Mouse (Mus musculus): ENCODE results near the gene Iqcf1. TPM values are rescaled to one million over a fixed set of nuclear protein-coding genes. Genes with fewer than 3 reads are reported as not detected.

Gene Iqcf1
- not detected in 2 replicates for polyA plus RNA-seq (2012; rRNA removed)

GRCm38 (mm10) chr9:106499667-106500066 lies at the start of gene Iqcf1:
TSS of gene Iqcf1 (plus strand) at chr9:106499967.
- no peak for DNase-seq (ENCODE audit: low spot score)

DNA sequence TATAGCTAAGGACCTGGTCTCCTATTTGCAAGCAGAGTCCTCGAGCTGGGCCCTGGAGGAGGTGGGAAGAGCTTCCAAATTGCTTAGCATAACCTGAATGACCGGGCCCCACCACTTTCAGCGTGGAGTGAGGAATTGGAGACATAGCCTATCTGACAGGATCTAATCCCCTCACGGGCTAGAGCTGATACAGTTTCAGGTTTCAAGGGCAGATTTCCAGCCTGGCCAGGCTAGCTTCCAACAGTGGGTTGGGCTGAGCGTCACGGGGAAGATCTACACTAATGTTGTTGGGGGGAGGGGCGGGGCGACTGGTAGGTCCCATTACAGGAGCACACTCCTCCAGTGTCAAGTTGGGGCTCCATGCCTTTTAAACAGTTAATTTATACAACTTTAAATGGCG lies 49.1 kb upstream of the Iqcf1 start:
- no peak for DNase-seq (ENCODE audit: low spot score)

DNA sequence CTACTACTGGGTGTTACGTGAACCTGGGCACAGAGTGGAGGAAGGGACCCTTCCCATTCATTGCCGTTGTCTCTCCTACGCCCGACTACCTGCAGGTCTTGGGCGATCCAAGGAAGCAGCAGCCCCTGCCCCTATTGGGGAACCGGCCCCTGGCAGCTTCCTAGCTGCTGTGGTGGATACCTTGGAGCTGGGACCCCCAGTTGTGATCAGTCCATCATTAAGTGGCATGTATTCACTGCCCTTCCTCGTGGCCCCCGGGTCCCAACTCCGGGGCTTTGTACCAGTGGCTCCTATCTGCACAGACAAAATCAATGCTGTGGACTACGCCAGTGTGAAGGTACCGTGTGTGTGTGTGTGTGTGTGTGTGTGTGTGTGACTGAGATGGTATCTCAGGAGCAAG lies 48.5 kb upstream of the Iqcf1 start:
- DNase-seq (ENCODE audit: low spot score) = no peak

DNA sequence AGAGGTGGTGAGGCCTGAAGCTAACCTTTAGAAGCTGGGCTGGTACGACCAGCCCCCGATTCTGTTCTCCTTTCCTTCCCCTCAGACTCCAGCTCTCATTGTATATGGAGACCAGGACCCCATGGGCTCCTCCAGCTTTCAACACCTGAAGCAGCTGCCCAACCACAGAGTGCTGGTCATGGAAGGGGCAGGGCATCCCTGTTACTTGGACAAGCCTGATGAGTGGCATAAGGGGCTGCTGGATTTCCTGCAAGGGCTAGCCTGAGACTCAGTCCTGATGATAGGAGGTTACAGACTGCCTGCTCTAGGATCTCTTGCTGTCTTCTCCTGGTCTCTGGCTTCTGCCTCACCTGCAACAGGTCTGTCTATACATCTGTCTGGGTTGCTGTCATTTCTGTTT lies 47.9 kb upstream of the Iqcf1 start:
- no peak for DNase-seq (ENCODE audit: low spot score)

- DNase-seq (ENCODE audit: low spot score) = no peak
Measured at GRCm38 (mm10) chr9:106452351-106452750, 47.4 kb upstream of the Iqcf1 start.

DNA sequence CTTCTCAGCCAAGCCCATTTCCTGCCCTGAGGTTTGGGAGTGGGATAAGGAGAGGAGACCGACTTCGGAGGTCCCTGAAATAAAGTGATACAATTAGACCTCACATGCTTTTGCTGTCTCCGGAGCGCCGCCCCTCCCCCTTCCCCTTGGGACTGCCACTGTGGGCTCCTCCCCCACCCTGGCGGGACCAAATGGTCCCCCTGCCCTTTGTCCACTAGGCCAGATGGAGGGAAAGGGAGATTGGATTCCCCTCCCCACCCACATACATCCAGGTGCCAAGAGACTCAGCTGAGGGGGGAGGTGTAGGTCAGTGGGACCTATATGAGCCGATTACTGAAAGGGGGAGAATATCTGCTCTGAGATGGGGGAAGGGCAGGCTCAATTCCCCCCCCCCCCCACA lies 46.9 kb upstream of the Iqcf1 start:
- no peak for DNase-seq (ENCODE audit: low spot score)

- no peak for DNase-seq (ENCODE audit: low spot score)
Measured at GRCm38 (mm10) chr9:106453271-106454070, 46.3 kb upstream of the Iqcf1 start, which contains the start of gene Pcbp4. TSS of gene Pcbp4 (plus strand) at chr9:106453291.

DNA sequence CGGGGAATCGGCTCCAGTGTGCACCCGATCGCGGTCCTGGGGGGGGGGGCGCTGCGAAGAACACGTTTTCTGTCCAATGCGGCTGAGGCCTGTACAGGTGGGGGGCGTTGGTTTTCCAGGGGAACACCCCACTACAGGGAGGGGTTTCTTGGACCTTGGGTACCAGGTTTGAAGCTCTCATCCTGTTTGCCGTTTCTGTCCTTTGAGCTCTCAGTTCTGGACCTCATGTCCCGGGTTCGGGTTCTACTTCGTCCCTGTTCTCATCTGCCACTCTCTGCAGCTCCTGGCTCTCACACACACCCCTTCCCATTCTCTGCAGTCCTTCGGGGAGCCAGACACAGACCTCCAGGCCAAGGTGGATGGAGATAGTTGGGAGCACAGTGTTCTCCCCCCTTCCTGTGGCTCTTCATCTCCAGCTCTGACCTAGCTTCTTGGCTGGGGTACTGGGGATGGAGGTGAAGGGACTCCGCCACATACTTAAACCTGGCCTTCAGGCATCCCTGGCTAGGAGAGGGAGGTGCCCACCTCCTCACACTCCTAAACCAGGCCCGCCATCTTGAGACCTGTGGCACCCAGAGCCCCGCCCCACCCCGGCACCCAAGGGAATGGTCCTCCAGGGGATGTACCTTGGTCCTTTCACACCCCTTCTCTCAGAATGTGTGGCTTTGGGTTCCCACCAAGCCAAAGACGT lies 45.6 kb upstream of the Iqcf1 start:
- no peak for DNase-seq (ENCODE audit: low spot score)

GRCm38 (mm10) chr9:106454888-106455681 lies 44.7 kb upstream of the Iqcf1 start:
- DNase-seq (ENCODE audit: low spot score) = no peak

DNA sequence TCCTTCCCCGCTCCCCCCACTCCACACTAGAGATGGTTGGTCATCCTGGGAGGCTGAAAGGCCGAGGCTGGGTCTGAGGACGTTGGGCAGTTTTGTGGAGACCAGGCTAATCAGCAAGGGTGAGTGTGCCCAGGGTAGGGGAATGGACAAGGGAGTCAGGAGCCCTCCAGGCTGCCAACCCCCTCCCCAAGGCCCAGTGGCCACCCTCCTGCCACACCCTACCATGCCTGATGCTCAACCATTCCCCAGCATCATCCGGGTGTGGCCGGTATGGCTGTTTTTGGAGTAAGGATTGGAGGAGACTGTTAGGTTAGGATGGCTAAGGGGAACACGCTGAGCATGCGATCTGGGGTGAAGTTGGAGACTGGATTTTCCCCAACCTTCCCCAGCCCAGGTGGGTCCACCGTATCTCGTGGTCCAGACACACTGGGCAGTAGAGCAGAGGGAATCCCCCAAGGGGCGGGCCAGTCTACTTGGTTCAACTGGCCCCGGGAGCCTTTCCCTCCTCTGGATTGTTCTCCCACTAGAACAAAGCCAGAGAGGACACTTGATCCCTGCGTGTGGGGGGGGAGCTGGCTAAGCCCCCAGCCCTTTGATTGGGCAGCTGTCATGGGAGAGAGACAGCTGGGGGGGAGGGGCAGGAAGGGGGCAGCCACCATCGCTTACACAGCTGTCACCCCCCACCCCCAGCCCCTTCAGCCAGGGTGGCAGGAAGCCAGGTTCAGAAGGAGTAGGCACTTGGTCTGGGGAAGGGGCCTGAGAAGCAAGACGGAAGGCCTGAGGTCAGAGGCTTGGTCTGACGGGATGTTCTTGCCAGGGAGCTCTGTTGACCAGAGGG lies 43.2 kb upstream of the Iqcf1 start:
- no peak for DNase-seq (ENCODE audit: low spot score)

GRCm38 (mm10) chr9:106457163-106457559 lies 42.6 kb upstream of the Iqcf1 start:
- DNase-seq (ENCODE audit: low spot score) = no peak

GRCm38 (mm10) chr9:106457920-106458319 lies 41.8 kb upstream of the Iqcf1 start:
- no peak for DNase-seq (ENCODE audit: low spot score)

DNA sequence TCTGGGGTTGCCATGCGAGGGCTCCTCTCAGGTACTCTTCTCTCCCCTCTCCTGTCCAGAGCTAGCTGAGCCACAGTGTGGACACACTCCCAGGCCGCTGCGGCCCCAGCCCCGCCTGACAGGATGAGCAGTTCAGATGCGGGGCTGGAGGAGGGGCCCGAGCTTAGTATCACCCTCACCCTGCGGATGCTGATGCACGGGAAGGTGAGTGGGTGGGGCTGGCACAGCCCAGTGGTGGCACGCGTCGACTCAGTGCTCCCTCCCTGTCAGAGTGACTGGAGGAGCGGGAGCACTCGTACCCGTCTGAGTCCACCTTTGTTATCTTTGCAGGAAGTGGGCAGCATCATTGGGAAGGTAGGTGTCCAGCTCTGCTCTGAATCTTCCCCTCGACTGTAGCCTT lies 39.8 kb upstream of the Iqcf1 start:
- no peak for DNase-seq (ENCODE audit: low spot score)

- no peak for DNase-seq (ENCODE audit: low spot score)
Measured at GRCm38 (mm10) chr9:106460401-106461025, 39.3 kb upstream of the Iqcf1 start.

GRCm38 (mm10) chr9:106461026-106461415 lies 38.7 kb upstream of the Iqcf1 start:
- no peak for DNase-seq (ENCODE audit: low spot score)

- DNase-seq (ENCODE audit: low spot score) = no peak
Measured at GRCm38 (mm10) chr9:106461641-106462429, 37.9 kb upstream of the Iqcf1 start.

DNA sequence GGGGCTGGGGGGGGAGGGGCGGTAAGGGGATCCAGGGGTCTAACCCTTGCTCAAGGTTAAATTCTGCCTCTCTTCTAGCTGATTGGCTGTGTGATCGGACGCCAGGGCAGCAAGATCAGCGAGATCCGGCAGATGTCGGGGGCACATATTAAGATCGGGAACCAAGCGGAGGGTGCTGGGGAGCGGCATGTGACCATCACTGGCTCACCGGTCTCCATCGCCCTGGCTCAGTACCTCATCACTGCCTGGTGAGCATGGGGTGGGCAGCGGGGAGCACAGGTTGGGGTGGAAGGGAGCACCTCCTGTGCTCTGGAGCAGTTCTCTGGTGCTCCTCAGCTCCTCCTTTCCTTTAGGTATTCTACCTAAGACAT lies 37.4 kb upstream of the Iqcf1 start:
- no peak for DNase-seq (ENCODE audit: low spot score)

DNA sequence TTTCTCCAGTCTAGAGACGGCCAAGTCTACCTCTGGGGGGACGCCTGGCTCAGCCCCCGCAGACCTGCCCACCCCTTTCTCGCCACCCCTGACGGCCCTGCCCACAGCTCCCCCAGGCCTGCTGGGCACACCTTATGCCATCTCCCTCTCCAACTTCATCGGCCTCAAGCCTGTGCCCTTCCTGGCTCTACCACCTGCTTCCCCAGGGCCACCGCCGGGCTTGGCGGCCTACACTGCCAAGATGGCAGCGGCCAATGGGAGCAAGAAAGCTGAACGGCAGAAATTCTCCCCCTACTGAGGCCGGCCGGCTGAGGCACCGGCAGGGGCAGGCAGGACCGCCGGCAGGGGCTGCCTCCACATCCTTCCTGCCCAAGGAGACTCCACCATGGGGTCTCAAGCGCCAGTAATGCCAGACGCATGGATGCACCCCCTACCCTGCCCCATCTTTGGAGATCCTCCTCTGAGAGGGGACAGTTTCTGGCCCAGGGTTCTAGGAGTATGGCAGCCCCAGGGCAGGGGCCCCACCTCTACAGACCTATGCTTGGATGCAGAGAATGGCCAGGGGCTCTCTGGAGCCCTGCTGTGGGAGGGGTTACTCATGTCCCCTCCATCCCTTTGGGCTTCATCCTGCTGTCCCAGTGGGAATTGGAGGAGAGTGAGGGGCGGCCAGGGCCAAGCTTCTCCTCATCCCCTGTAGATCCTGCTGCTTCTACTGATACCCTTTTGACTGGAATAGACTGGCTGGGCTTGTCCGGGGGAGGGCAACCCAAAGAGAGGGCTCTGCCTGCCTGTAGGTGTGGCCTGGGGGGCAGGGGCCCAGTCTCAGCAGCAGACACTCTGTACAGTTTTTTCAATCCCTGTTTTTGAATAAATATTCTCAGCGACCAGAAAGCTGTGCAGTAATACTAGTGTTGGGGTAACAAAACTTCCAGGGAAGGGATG lies 36.4 kb upstream of the Iqcf1 start:
- DNase-seq (ENCODE audit: low spot score) = no peak

Data from urinary bladder, adult 2 months (tissue).